Mouse (Mus musculus): Measurements from ENCODE around the gene E130311K13Rik.

The E130311K13Rik gene

DNA sequence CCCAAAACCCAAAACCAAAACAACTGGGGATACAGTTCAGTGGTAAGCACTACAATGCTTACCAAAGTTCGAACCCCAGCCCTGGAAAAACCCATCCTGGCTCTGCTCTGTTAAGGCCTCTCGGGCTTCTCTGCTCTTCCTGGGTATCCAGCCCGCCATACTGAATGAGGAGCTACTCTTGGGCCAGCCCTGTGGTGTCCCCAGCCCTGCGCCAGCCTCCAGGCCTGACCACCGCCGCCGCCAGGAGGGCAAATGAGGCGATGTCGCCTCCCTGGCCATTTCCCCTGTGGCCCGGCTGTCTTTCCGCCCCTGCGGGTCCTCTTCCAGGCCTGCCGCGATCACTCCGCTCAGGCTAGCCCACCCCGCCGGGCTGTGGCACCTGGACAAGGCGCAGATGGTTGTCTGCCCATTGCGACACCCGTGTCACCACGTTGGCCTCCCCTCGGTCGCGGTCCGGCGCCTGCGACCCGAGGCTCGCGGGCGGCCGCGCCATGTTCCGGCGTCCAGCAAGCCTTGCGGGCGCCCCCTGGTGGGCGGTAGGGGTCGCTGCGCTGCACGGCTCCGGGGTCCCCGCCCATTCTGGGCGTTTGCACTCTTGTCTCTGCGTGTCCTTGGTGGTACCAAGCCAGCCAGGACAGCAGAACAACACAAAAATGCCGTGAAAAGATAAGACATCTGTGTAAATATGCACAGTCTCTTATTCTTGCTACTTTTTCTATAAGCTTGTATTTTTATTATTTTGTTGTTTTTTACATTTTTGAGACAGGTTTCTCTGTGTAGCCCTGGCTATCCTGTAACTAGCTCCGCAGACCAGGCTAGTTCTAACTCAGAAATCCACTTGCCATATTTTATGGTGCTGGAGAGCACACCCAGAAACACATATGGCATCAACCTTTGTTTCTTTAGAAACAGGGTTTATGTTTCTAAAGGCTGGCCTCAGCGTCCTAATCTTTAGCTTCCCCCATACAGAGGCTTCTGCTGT is at the start of gene E130311K13Rik:
TSS of gene E130311K13Rik (minus strand) at position 595 of the 982 bp plus-strand sequence.
- peak; percentile 92 to 95 for DNase-seq

DNA sequence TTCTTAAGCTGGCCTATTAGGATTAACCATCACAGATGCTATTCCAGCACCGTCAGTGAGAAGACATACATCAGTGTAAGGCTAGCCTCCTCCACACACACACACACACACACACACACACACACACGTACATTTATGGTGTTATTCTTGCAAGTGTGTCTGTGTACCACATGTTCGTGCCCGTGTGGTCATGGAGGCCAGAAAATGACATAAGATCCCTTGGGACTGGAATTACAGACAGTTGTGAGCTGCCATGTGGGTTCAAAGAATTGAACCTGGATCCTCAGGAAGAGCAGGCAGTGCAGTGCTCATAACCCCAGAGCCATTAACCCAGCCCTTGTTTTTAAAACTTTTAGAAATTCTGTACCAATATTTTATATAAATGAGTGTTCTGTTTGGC is 48.6 kb upstream of the E130311K13Rik start:
- DNase-seq = no peak

DNA sequence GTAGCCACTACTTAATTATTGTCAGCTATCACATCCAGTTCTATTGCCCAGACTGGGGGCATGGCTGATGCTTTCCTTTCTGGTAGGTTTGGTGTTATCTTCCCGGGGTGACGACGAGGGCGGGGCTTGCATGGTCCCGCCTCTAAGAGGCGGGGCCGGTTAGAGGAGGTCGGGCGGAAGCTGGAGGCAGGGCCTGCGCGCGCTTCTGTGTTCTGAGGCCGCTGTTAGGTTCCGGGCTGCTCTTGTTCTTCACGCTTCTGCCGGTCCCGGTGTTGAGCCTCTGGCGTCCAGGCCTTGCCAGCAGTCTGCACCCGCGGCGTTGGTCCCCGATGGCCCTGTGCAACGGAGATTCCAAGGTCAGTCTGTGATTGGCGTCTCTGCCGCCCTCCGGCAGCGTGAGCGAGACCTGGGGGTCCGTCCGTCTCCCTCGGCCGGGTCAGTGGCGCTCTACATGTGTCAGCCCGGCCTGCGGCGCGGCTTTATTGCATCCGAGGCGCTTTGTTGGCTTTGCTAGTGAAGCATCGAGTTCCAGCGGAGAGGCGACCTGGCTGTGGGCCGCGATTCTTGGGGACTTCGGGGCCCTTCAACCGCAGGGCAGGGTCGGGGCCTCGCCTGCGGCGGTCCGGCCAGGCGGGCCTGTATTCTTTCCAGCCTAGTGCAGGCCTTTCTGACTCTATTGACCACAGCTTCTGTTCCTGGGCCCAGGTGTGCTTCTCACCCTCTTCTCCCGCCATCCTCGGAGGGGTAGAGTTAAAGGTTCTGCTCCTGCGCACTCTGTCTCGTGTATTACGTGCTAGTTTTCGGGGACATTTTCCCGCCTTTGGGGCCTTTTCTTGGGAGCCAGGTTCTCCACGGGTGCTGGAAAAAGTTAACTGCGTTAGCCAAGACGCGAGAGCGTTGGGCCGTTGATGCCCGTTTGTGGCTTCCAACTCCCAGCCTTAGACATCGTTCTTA is 47.0 kb upstream of the E130311K13Rik start, which contains the start of gene Gmps:
TSS of gene Gmps (plus strand) at position 152 of the 954 bp plus-strand sequence.
- DNase-seq = peak; percentile 91 to 94

DNA sequence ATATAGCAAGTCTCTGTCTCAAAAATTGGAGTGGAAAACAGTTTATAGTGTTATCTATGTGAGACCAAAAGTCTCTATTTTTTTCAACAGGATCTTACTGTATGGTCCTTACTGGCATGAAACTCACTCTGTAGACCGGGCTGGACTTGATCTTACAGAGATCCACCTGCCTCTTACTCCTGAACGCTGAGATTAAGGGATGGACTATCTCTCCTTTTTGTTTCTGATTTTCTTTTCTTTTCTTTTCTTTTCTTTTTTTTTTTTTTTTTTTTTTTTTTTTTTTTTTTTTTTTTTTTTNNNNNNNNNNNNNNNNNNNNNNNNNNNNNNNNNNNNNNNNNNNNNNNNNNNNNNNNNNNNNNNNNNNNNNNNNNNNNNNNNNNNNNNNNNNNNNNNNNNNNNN is 36.7 kb upstream of the E130311K13Rik start:
- no peak for DNase-seq

DNA sequence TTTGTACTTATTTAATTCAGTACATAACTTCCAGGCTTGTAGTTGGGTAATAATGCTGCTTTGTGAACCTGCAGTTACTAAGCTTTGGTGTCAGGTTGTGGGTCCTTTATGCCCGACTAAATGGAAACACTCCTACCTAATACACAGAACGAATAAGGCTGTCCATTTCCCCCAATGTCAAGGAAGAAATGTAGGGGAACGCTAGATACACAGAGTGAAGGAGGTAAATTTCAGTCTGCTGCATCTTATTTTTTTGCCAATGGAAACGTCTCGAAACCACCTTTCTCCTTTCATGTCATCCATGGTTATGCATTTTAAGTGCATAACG is 35.6 kb upstream of the E130311K13Rik start:
- DNase-seq = no peak

DNA sequence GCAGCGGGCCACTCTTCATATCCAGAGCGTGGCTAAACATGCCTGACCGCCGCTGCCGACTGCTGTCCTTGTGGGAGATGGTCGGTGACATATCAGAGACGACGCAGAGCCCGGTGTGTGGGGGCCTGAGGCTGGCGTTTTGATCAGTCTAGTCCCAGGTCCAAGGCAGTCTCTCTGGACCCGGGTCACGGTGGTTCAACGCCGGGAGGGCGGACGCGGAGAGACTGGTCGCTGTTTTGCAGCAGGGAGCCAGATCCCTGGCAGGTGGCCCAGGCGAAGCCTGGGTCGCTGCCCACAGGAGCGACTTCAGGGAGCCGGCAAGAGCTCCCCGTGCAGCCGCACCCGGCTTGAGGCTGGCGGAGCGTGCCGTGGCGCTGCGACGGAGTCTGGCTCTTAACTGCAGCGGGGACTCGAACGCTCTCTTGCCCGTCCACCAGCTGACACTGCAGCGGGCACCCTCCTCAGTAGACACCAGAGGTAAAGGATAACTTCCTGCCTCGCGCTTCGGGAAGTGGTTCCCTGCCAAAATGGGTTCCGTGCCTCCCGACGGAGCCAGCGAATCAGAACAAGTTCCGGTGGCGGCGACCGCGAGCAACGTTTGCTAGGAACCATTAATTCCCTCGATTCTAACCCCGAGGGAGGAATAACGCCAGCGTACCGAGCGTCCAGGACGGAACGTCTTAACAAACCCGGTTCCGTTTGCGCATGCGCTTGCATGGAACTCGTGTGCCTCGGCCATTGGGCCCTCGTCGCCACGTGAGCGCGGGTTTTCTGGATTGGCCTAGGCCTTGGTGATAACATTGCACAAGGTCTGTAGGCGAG is 35.0 kb upstream of the E130311K13Rik start, which contains the start of gene Slc33a1:
TSS of gene Slc33a1 (minus strand) at position 669 of the 822 bp plus-strand sequence.
- DNase-seq = peak; percentile 99 to 100

DNA sequence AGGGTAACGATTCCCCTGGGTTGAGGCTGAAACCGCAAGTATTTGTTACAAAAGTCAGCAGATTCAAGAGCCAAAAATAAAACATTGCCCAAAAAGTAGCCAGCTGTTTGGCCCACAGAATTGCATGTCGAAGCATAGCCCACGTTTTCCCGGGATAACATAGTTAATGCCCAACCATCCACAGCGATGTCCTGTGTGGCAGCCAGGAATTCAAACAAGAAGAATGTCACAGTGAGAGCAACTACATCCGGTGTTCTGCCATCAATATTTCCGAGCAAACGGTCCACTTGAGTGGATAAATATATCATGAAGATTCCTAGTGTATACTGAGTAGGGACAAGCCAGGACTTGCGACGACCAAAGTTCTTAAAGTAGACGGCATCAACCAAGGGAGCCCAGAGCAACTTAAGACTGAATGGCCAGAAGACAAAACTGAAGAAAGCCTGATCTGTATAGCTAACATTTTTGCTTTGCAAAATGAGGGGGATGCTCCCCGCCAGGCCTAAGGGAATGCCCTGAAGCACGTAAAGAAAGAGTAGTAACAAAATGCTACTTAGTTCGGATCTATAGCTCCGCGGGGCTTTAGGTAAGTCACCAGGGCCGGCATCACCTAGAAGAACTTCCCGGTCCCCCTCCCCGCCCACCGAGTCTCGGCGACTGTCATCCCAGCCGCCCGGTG is 34.3 kb upstream of the E130311K13Rik start:
- no peak for DNase-seq

DNA sequence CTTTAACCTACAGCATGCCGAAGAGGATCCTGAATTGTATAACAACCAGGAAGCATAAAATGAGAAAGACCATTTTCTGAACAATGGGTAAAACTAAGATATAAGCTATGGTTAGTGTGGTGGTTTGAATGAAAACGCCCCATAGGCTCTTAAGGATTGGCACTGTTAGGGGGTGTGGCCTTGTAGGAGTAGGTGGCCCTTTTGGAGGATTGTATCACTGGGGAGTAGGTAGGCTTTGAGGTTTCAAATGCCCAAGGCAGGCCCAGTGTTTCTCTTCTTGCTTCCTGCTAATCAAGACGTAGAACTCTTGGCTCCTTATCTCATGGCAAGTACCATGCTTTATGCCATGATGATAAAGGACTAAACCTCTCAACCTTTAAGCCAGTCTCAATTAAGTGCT is 20.6 kb upstream of the E130311K13Rik start:
- no peak for DNase-seq

DNA sequence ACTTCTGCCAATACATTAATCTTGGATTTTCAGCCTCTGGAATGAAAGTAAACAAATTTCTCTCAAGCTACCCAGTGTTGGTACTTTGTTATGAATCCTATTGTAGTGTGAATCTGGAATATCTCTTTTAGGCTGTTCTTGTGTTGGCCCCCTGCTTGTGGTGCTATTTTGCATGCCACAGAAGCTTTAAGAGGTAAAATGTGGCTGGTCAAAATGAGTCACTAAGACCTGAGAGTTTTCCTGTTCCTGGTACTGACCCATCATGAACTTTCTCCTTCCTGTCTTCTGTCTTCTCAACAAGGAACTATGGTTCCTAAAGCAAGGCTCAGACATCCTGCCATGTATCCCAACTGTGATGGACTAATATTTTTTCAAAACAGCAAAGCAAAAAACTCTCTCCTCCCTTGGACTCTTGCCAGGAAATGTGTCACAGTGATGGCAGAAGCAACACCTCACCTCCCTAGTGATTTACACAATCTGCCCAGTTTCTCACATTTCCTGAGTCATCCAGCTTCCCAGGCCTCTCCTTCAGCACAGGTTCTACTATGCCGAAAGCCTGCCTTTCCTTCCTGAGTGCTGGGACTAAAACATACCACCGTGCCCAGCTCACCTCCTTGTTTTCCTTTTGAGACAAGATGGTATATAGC is 12.1 kb upstream of the E130311K13Rik start:
- DNase-seq = peak; percentile 28 to 57

DNA sequence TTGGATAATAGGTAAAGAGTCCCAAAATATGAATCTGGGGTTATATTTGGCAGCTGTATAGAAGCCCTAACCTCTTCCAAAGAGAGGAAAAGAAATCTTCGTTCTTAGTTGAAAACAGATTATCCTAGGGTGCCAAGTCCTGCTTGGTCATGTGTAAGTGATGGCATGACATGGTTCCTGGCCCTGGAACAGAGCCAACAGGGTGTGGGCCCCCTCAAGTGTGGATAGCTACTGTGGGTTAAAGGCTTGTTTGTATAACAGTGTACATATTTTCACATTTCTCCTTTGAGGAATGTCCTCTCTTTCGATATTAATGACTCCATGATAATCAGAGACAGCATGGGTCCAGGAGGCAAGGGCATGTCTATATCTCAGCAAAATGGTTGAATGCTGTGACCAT is 9.7 kb upstream of the E130311K13Rik start:
- no peak for DNase-seq

DNA sequence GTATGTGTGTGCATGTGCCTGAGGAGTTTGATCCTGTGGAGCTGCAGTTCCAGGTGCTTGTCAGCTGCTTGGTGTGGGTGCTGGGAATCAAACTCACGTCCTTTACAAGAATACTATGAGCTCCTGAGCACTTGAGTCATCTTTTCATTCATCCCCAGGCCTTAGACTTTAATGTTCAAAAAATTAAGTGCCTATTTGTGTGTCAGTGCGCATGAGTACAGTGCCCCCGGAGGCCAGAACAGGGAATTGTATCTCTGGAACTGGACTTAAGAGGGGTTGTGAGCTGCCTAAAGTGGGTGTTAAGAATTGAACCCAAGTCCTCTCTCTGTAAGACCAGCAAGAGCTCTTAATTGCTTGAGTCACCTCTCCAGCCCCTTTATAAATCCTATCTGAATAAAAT is 9.6 kb downstream of the E130311K13Rik start:
- peak in 1 of 2 experiments; percentile 42 for DNase-seq

DNA sequence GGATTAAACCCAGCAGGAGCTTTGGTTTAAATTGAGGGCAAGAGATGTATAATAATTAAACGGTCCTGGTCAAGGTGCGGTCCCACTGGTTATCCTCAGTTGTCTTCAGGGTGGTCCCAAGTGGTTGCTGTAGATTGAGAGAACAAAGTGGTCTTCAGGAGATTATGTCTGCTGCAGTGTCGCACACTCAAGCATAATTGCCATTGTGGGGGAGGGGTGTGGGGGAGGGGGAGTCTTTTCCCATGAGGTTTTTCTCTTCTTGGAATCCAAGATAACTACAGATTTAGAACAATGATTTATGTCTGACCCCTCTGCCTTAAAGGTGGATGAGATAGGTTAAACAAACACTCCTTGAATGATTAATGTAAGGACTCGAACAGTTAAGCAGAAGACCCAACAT is 19.0 kb downstream of the E130311K13Rik start:
- DNase-seq = no peak

DNA sequence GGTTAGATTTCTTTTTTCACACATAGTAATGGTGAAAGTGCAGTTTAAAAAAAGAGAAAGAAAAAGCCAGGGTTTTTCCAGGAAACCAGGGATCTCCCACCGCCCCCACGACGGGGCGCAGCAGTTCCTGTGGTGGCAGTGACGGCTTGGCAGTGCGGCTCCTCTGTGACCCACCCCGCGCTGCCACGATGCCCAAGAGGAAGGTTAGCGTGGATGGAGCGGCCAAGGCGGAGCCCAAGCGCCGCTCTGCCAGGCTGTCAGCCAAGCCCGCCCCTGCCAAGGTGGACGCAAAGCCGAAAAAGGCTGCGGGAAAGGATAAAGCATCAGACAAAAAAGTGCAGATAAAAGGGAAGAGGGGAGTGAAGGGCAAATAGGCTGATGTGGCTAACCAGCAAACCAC is 24.0 kb downstream of the E130311K13Rik start:
- DNase-seq = peak; percentile 47 to 61

DNA sequence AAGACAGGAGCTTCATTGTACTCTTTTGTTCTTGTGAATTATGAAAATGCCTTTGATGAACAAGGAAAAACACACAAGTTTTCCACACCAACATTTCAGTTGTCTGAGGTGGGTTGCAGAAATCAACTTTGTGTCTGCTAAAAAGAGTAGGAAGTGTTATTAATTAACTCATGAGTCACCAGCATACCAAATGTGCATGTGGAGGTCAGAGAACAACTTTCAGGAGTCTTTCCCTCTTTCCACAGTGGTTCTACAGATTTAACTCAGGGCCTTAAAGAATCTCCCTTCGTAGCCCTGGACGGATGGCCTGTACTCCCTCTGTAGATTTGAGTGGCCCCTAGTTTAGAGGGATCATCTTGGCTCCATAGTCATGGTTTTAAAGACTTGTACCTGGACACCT is 25.1 kb downstream of the E130311K13Rik start:
- DNase-seq = no peak

DNA sequence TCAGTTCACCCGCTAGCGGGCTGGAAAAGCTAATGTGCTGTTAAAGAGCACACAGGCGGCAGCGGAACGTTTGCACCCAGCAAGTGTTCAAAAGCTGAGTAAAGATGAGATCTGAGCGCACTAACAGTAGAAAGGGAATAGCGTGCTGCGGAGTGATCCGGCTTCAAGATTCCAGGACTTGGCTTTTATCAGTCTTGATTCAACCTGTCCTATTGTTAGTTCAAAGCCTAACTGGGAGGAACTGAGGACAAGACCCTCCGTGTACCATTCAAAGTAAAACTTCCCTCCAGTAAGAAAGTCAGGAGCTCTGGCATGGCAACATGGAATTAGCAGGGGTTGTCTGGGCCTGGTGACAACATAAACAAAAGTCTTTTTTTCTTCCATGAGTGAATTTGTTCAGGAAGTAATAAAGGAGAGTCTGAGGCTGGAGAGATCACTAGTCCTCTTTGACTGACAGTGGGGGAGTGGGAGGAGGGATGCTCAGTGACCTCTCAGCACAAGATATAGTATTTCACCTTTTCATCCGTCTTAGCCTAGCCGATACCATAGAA is 29.2 kb downstream of the E130311K13Rik start:
- peak in 1 of 2 experiments; percentile 7 for DNase-seq

DNA sequence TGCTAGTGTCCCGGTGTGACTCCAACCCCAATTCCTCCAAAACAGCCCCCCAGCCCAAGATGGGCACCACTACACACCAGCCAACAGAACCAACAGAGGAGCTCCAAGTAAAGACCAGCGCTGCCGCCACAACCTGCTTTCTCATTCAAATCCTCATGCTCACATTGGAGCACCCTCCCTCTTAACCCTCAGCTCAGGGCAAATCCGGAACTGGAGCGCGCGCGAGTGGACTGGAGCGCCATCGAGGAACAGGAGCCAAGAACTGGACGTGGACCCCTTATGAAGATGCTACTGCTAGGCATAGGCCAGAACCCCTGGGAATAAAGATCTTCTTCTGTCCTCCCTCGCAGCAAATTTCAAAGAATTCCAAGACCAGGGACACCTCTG is 30.0 kb downstream of the E130311K13Rik start, which contains the start of gene Plch1:
TSS of gene Plch1 (minus strand) at position 164 of the 387 bp plus-strand sequence.
- DNase-seq = peak; percentile 47 to 72

DNA sequence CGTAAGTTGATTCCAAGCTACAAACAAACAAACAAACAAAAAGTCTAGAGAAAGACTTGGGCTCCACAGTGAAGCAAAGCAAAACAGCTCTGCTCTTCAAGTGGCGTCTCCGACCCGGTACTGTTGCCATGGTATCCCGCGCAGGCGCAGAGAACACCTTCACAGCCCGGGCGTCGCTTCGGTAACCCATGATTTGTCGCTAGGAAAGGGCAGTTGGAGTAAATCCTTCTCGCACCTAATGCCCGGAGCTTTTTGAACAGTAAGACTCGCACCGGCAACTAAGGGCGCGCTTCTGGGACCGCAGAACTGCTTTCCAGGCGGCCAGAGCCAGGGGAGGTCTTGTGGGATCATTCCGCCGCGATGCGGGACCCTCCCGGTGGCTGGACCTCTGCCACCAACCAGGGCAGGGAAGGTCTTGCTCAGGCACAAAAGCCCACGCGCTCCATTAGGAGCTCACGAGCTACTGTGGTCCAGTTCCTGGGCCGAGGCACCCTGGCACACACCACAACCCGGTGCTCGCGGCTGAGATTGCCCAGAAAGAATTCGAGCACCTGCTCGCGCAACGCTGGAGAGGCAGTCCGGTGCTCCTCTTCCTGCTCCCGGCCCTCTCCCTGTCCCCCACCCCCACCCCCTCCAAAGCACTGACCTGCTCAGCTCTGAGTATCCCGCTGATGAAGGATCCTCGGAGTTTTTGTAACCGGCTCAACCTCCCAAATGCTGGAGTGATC is 30.5 kb downstream of the E130311K13Rik start:
- peak; percentile 78 to 90 for DNase-seq

DNA sequence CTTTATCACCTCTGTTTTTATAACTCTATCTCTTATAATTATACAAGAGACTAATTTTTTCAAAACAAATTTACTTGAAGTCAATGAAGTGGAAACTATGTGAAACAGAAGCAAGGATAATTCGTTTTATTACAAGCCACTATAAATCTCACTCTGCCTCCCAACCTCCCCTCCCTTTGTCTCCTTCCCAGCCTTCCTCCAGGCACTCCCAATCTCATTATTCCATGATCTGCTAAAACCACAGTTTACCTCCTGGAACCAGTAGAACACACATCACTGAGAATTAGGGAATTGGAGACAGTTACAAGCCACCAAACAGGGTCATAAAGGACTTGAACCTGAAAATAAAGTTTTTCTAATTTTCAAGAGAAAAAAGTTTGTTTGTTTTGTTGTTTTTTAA is 32.1 kb downstream of the E130311K13Rik start:
- DNase-seq = no peak

DNA sequence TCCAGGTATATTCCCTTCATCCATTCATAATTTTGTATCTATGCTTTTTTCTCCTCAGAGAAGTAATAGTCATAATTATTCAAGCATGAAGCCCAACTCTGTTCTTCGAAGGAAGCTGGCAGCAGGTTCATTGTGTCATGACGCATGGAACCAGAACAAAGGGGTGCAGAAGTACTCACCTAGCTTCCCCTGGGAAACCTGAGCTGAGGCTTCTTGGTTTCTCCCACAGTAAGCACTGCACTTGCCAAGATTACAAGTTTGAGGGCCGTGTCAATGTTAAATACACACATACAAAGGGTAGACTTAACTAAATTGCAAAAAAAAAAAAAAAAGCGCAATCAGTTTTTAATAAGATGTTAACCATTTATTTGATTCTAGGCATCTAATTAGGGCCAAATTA is 33.0 kb downstream of the E130311K13Rik start:
- no peak for DNase-seq

DNA sequence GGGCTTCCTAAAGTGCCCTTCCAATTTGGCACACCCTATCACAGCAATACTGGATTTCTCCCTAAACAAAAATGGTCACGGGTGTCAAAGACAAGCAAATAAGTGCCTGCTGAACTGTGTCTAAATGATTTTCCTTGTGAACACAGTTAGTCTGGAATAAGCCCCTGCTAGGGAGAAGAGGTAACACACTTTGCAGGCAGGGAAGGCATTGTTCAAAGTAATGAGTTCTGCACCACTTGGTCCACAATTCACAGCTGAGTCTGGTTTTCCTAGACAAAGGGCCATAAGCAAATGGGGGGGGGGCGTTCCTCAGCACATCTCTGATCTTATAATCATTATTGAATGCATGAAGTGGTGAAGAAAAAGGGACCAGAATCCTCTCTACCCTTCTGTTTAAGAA is 33.5 kb downstream of the E130311K13Rik start:
- no peak for DNase-seq

Data from cerebellum, postnatal 25 days (tissue).